Mouse (Mus musculus) CD4-positive, CD25-positive, alpha-beta regulatory T cell, adult 2 months (primary cell): ENCODE data around the gene Cd80.
A peak's percentile ranks its signal among the peaks of the same experiment; 100 is the strongest.
"Not testable (repeated sequence)": the region's sequence is repeated elsewhere in the genome, so short reads cannot be mapped to it uniquely, and the experiment has no call there.

ENCODE experiments used
- DNase-seq: peaks from one replicate; pipeline ENCODE4 v3.0.0-alpha.2; 2012; ENCODE audit warnings: low read depth, low spot score

The Cd80 gene

DNA sequence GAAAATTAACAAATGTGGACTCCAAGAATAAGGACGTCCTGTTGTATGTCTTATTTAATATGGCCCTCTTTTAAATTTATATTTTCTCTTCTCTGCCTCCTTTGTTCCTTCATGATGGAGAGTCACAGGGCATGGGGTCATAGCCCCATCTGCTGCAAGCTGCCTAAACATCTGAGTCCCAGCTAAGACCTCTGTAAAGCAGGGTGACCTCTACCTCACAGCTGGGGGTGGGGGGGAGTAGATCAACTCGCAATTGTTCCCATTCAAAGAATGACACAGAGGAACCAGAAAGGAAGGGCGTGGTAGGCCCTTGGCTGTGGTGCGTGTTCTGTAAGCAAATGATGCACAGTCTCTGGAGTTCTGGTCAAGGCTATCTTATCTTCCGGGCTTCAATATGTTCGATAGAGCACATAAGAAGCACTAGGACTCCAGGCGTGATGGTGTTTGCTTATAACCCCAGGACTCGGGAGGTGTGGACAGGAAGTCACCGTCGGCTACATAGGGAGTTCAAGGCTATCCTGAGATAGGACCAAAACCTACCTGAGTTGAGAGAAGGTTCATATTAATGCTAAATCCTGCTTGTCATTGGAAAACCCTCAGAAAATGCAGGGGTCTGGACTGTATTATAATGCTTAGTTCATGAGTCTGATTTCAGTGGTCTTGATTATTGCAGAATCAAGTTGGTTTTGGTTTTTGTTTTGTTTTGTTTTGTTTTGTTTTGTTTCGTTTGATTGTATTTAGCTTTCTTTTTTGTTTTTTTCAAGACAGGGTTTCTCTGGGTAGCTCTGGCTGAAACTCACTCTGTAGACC is 16.5 kb downstream of the Cd80 start:
- DNase-seq = no peak

DNA sequence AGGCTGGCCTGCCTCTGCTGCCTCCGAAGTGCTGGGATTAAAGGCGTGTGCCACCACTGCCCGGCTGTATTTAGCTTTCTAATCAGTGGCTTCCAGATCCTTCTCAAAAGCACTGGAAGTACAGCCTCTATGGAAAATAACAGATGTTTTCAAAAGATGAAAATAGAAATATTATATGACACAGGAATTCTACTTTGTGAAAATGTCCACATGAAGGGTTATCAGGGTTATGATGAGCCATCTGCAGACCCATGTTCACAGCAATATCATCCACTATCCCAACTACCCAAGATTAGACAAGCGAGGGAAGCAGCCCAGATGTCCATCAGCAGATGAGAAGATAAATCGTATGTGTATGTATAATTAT is 17.1 kb downstream of the Cd80 start:
- DNase-seq = no peak

DNA sequence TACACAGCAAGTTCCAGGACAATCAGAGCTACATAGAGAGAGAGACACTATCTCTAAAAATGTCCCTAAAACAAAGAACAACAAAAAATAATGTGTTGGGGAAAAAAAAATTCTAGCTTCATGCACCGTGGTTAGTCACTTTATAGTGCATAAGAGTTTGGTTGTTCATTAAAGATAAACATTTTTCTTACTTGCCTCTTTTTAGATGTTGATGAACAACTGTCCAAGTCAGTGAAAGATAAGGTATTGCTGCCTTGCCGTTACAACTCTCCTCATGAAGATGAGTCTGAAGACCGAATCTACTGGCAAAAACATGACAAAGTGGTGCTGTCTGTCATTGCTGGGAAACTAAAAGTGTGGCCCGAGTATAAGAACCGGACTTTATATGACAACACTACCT is 18.3 kb downstream of the Cd80 start:
- no peak for DNase-seq

DNA sequence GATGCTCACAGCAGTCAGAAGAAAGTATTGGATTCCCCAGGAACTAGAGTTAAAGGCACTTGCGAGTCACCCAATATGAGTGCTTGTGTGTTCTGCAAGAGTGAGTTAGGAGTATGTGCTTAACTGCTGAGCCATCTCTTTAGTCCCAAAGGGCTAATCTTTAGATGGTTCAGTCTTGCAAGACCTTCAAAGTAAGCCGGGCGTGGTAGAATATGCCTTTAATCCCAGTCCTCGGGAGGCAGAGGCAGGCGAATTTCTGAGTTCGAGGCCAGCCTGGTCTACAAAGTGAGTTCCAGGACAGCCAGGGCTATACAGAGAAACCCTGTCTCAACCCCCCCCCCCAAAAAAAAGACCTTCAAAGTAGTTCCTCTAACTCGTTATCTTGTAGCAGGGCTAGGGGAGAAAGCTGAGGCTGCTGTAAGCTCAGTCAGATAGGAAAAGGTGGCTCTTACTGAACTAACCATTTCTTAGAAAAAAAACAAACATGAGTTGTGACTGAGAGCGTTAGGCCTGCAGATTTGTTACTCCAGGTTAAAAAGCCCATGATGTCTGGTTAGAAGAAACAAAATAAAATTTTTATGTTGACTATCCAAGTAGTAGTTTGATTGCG is 19.4 kb downstream of the Cd80 start:
- no peak for DNase-seq

DNA sequence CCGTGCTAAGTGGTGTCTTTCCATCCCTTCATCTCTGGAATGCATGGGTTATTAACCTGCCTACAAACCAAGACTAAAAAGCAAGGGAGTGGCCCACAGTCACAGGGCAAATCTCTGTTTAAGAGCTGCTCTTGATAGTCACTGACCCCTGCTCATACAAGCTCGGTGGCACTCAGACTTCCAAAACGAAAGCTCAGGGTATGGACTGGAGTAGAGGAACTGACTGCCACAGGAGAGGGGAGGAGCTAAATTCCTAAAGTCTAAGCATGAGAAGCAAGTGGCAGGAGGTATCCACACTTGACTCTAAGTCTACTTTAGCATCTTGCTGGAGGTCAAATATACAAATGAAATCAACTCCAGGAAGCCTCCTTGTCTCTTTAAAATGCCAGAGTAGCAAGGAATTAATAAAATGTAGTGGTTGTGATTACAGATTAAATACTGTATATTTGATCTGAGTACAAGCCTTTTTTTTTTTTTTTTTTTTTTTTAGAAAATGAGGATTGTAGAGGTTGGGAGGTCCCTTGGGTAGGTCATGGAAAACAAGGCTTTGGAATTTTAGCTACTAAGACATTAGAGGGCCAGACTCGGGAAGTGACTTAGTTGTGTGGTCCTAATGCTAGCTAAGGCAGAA is 20.4 kb downstream of the Cd80 start:
- no peak for DNase-seq

GRCm38 (mm10) chr16:38476312-38477240 is 21.2 kb downstream of the Cd80 start:
- peak; percentile 63 for DNase-seq

DNA sequence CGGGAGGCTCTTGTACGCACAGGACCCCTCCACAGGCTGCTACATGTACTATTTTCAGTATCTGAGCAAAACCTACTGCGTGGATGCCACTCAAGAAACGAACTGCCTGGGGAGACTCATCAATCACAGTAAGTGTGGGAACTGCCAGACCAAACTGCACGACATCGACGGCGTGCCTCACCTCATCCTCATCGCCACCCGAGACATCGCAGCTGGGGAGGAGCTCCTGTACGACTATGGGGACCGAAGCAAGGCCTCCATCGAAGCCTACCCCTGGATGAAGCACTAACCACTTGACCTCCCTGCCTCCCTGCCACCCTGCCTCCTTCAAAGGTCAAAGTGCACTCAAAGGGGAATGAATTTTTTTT is 21.9 kb downstream of the Cd80 start:
- DNase-seq = not testable (repeated sequence)

DNA sequence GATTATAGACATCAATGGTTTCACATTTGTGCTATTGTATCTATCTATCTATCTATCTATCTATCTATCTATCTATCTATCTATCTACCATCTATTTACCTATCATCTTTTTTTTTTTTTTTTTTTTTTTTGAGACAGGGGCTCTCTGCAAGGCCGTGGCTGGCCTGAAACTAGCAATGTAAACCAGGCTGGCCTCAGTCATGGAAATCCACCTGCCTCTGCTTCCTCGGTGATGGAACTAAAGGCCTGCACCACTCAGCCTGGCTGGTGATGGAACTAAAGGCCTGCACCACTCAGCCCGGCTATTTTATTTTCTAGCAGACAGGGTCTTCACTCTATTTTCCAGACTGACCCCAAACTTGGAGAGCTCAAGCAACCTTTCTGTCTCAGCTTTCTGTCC is 22.9 kb downstream of the Cd80 start:
- DNase-seq = no peak

- DNase-seq = no peak
Measured at GRCm38 (mm10) chr16:38481327-38481726, 26.0 kb downstream of the Cd80 start.

DNA sequence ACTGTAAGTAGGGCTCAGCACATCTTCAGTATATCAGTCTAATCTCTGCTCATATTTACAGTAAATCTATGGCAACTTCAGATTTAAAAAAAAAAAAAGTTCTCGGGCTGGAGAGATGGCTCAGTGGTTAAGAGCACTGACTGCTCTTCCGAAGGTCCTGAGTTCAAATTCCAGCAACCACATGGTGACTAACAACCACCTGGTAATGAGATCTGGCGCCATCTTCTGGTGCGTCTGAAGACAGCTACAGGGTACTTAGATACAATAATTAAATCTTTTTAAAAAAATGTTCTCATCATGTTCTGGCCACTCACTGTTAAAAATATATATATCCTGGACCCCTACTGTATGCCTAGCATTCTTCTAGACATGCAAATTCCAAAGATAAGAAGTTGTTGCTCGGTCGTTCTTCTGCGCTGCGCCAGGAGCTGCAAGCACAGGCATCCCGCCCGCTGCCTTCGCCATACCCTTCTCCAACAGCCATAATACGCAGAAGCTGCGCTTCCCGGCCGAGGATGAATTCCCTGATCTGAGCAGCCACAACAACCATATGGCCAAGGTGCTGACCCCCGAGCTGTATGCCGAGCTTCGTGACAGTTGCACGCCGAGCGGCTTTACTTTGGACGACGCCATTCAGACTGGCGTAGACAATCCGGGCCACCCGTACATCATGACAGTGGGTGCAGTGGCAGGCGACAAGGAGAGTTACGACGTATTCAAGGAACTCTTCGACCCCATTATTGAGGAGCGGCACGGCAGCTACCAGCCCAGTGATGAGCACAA is 27.6 kb downstream of the Cd80 start:
- DNase-seq = peak; percentile 83

GRCm38 (mm10) chr16:38483582-38484309 is 28.4 kb downstream of the Cd80 start:
- DNase-seq = peak; percentile 38

GRCm38 (mm10) chr16:38492551-38492950 is 37.2 kb downstream of the Cd80 start:
- DNase-seq = no peak

GRCm38 (mm10) chr16:38493890-38494289 is 38.5 kb downstream of the Cd80 start:
- no peak for DNase-seq

DNA sequence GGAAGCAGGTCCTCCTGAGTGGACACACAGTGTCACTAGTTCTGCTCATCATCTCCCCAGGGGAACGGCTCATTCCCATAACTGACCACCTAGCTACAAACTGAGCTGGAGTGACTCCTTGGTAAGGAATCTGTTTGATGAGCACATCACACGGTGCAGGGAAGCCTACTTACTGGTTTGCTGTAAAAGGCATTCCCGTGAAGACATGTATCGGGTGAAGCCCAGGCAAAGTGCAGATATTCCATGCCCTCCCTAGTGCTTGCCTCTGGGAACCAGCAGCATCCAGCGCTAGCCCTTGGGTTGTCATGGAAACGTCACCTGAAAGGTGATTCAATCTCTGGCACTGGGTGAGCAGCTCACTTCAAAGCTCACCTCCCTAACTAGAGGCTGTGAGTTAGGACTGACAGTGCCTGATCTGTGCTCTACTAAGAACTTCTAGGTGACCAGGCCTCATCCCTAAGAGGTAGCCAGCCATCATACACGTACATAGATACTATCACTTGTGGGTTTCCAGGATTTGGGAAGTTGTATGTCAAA is 41.3 kb downstream of the Cd80 start:
- no peak for DNase-seq

GRCm38 (mm10) chr16:38502469-38502868 is 47.1 kb downstream of the Cd80 start:
- DNase-seq = no peak

- DNase-seq = peak; percentile 35
Measured at GRCm38 (mm10) chr16:38503528-38503927, 48.2 kb downstream of the Cd80 start.

DNA sequence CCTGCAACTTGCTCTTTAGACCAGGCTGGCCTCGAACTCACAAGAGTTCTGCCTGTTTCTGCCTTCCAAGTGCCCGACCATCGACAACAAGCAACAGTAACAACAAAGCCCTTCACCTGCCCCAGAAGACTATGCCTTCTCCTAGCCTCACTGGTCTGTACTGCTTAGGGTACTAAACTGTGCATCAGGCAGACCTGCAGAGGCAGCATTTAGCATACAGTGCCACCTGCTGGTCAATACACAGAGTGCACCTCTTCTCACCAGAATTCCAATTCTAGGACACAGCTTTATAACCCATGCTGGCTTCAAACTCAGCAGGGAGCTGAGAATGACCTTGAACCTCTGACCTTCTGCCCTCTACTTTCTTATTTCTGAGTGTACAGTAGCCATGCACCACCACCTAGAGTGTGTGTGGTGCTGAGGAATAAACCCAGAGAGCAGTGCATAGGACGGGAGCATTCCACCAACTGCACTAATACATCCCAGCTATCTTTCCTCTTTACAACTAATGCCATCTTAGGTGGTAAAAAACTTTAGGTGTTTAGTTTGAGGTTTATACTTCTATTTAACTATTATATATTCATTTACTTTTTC is 50.8 kb downstream of the Cd80 start:
- peak; percentile 78 for DNase-seq

DNA sequence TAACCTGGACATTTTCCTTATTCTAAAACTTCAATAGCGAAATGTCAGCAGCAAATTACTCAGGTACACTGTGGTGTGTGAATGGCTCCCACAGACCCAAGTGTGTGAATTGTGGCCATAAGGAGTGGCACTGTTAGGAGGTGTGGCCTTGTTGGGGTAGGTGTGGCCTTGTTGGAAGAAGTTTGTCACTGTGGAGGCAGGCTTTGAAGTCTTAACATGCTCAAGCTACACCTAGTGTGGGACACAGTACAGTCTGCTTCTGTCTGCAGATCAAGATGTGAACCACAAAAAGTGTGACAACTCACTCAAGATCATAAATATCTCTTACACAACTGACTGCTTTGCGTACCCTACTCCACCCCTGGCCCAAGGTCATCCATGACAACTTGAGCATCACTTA is 55.5 kb downstream of the Cd80 start:
- DNase-seq = no peak

- no peak for DNase-seq
Measured at GRCm38 (mm10) chr16:38519140-38519539, 63.8 kb downstream of the Cd80 start.
